Mouse (Mus musculus) lung, embryonic 16.5 days (tissue): ENCODE data around the gene Pde6c. TPM values are rescaled to one million over a fixed set of nuclear protein-coding genes. Genes with fewer than 3 reads are reported as not detected.

Source experiments
- ATAC-seq: fragments of 200-750 bp; cut with Nextera tagmentation; 2 replicates; pipeline ENCODE4 v1.8.0; 2017; ENCODE audit warnings: low read depth, mild to moderate bottlenecking, moderate library complexity
- H3K27ac ChIP-seq: fragments of 300-500 bp; sonication (generic); 2 replicates; pipeline ENCODE4 v1.5.1; 2014; ENCODE audit warnings: mild to moderate bottlenecking, control low read depth, low read length
- H3K27me3 ChIP-seq: fragments of 300-500 bp; sonication (generic); 2 replicates; pipeline ENCODE4 v1.6.1; 2014; ENCODE audit warnings: low read depth, low read length, mixed read lengths; ENCODE audit not compliant: control insufficient read depth, insufficient read depth
- H3K36me3 ChIP-seq: fragments of 300-500 bp; sonication (generic); 2 replicates; pipeline ENCODE4 v1.6.1; 2014; ENCODE audit warnings: low read length; ENCODE audit not compliant: control insufficient read depth, insufficient read depth
- H3K4me1 ChIP-seq: fragments of 300-500 bp; sonication (generic); replicated peaks from 2 replicates; pipeline ENCODE4 v1.6.1; 2014; ENCODE audit warnings: low read length, mixed read lengths; ENCODE audit not compliant: control insufficient read depth, insufficient read depth
- H3K4me2 ChIP-seq: fragments of 300-500 bp; sonication (generic); 2 replicates; pipeline ENCODE4 v1.6.1; 2014; ENCODE audit warnings: low read depth, low read length, control low read depth
- H3K4me3 ChIP-seq: fragments of 300-500 bp; sonication (generic); 2 replicates; pipeline ENCODE4 v1.5.1; 2014; ENCODE audit warnings: mild to moderate bottlenecking, low read length, control low read depth
- H3K9ac ChIP-seq: fragments of 300-500 bp; sonication (generic); 2 replicates; pipeline ENCODE4 v1.6.1; 2014; ENCODE audit warnings: low read length, control low read depth
- H3K9me3 ChIP-seq: fragments of 300-500 bp; sonication (generic); 2 replicates; pipeline ENCODE4 v1.6.1; 2016; ENCODE audit warnings: low read length; ENCODE audit not compliant: control insufficient read depth
- WGBS: fragments of 180-500 bp; shearing (Covaris S2); extraction: QIAGEN DNeasy Blood & Tissue Kit; methylation state at CpG from one replicate; pipeline ENCODE4 v1.1.7; 2014; 5-methylcytosine and 5-hydroxymethylcytosine counted together
- polyA plus RNA-seq: library from polyadenylated mRNA; unstranded; fragments of >200 nt; fragmentation: Nextera tagmentation; extraction: Ambion mirVana; gene quantifications from 2 replicates; pipeline ENCODE4 v1.2.1, GENCODE M21; 2015

Pde6c gene
- polyA plus RNA-seq, 1 experiment from 2014 or later: not detected

DNA sequence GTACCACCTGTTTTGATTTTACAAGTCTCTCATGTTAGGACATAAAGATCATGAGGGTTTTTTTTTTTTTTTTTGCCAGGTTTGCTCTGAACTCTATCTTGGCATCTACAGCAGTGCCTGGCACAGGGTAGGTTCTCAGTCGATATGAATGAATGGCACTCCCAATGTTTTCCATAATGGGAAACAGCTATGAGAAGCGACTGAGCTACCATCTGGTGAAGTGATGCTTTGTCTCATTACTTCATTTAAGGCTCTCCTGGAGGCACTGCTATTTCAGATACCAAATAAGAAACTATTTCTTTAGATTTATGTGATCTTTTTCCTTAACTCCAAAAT is 54.7 kb downstream of the Pde6c start:
- H3K9ac ChIP-seq: no peak overlapping the region
- no peaks in the 10 kb centered on the region for H3K4me1 ChIP-seq
- H3K4me3 ChIP-seq: no peak overlapping the region
- H3K27me3 ChIP-seq: no peaks in the 10 kb centered on the region
- no peaks in the 10 kb centered on the region for H3K9me3 ChIP-seq
- ATAC-seq: no peak
- H3K27ac ChIP-seq: no peak overlapping the region
- H3K4me2 ChIP-seq: no peak overlapping the region
- H3K36me3 ChIP-seq: no peaks in the 10 kb centered on the region
- 84% methylated on average over 2 of the region's 2 CpGs for WGBS

DNA sequence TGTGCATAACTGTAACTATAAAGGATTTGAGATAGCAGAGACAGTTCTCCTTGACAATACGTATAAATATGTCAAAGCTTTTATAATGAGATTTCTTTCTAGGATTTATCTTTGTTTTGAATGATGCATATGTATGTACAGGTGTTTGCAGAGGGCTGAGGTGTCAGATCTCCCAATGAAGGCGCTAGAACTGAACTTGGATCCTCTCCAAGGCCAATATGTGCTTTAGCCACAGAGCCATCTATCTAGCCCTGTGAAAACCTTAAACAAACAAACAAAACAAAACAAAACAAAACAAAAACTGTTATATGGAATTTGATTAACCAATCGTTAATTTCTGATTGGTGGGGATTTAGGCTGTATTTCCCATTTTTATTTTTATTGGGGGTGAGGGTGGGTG is 58.0 kb downstream of the Pde6c start:
- Histone ChIP-seq H3K4me1 (no peaks in the 10 kb centered on the region), H3K9ac (no peak overlapping the region), H3K4me3 (no peak overlapping the region), H3K4me2 (no peak overlapping the region), H3K9me3 (no peaks in the 10 kb centered on the region), H3K36me3 (no peaks in the 10 kb centered on the region), H3K27me3 (no peaks in the 10 kb centered on the region), H3K27ac (no peak overlapping the region)
- ATAC-seq: no peak
- 81% methylated on average over 3 of the region's 3 CpGs for WGBS

DNA sequence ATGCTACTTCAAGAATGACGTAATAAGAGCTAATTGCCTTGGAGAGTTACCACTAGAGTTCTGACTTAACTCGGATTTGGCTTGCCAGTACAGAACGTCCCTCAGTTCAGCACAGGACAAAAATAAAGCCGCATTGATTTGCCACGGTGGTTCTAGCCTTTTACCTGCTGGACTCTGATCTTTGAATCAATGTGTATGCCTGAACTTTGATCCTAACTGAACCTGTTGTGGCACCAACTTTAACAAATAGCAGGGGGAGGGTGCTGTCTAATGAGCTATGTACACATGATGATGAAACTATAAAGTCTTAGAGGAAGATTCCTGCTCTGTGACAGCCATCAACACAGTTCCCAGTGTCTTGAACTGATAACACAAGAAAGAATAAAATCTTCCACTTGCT is 58.9 kb downstream of the Pde6c start:
- Histone ChIP-seq H3K27me3 (no peaks in the 10 kb centered on the region), H3K27ac (no peak overlapping the region), H3K4me2 (no peak overlapping the region), H3K4me1 (no peaks in the 10 kb centered on the region), H3K4me3 (no peak overlapping the region), H3K9ac (no peak overlapping the region), H3K9me3 (no peaks in the 10 kb centered on the region), H3K36me3 (no peaks in the 10 kb centered on the region)
- 79% methylated on average over 5 of the region's 5 CpGs for WGBS
- ATAC-seq: no peak

DNA sequence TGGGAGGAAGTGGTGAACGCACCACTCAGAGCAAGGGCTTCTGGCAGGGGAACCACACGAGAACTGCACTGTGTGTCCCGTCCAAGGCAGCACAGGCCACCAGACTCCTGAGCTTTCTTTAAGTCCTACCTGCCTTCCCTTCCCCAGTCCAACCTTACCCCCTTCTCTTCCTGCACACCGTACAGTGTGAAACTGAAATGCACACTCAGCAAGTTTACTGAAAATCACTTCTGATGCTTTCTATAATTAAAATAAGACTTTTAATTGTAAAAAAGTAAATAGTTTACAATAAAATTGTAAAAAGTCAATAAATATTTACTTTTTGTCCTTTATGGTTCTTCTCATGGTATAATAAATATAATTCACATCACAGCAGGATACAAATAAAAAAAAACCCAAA is 62.7 kb downstream of the Pde6c start:
- Histone ChIP-seq H3K9ac (no peak overlapping the region), H3K9me3 (no peaks in the 10 kb centered on the region), H3K27me3 (no peaks in the 10 kb centered on the region), H3K4me3 (no peak overlapping the region), H3K4me2 (no peak overlapping the region), H3K27ac (no peak overlapping the region), H3K4me1 (no peaks in the 10 kb centered on the region), H3K36me3 (0 out of 2 replicates have a peak, but pooled peaks cover 2% of the 10 kb centered on the region)
- ATAC-seq: no peak
- 92% methylated on average over 4 of the region's 4 CpGs for WGBS

DNA sequence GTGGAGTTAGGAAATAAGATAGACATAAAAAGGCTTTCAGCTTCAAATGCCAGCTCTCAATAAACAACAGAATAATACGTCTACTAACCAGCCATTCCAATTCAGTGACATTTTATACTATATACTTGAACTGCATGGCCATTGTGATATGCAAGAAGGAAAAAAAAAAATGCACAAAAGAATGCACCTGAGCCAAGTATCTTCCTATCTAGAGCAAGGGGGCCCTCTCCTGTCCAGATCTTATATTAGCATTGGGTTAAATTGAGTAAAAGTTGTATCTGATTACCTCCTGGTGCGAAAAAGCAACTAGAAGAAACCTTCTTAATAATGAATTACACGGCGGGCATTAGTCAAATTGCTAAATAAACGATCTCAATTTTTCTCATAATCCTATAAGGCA is 66.2 kb downstream of the Pde6c start:
- peaks cover 7% of the 10 kb centered on the region; the same call in 1 of the 2 replicates for H3K36me3 ChIP-seq
- H3K9me3 ChIP-seq: no peaks in the 10 kb centered on the region
- no peaks in the 10 kb centered on the region for H3K4me1 ChIP-seq
- no peak overlapping the region for H3K4me2 ChIP-seq
- no peak overlapping the region for H3K27ac ChIP-seq
- 84% methylated on average over 5 of the region's 5 CpGs for WGBS
- no peaks in the 10 kb centered on the region for H3K27me3 ChIP-seq
- ATAC-seq: no peak
- no peak overlapping the region for H3K9ac ChIP-seq
- no peak overlapping the region for H3K4me3 ChIP-seq

DNA sequence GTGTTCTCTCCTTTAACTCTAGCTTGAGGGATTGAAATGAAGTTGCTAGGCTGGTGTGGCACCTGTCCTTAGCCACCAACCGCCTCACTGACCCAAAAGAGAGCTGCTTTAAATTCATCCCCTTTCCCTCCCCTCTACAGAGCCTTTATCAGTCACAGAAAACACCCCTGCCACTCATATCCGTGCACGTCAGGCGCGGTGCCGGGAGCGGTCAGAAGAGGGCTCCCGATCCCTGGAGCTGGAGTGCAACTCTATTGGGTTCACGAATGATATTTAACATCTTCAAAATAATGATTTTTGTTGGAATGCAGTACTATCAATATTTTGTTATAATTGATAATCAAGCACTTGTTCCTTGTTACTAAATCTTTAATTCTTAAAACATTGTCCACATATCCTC is 74.1 kb downstream of the Pde6c start:
- no peaks in the 10 kb centered on the region for H3K9me3 ChIP-seq
- ATAC-seq: no peak
- 59% methylated on average over 9 of the region's 9 CpGs for WGBS
- H3K4me1 ChIP-seq: no peaks in the 10 kb centered on the region
- H3K27me3 ChIP-seq: no peaks in the 10 kb centered on the region
- peaks cover 6% of the 10 kb centered on the region for H3K36me3 ChIP-seq
- no peak overlapping the region for H3K27ac ChIP-seq
- no peak overlapping the region for H3K4me2 ChIP-seq
- no peak overlapping the region for H3K9ac ChIP-seq
- no peak overlapping the region for H3K4me3 ChIP-seq

DNA sequence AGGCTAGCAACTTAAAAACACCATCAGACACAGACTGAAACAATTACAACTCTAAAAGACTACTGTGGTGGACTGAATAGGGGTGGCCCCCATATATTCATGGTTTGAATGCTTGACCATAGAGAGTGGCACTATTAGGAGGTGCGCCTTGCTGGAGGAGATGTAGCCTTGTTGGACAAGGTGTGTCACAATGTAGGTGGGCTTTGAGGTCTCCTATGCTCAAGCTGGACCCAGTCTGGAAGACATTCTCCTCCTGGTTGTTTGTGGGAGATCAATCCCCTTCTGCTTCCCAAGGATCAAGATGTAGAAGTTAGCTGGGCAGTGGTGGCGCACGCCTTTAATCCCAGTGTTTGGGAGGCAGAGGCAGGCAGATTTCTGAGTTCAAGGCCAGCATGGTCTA is 85.1 kb downstream of the Pde6c start:
- Histone ChIP-seq H3K9ac (no peak overlapping the region), H3K27me3 (no peaks in the 10 kb centered on the region), H3K36me3 (peaks cover 4% of the 10 kb centered on the region; the same call in 1 of the 2 replicates), H3K4me3 (no peak overlapping the region), H3K4me1 (no peaks in the 10 kb centered on the region), H3K27ac (no peak overlapping the region), H3K4me2 (no peak overlapping the region), H3K9me3 (no peaks in the 10 kb centered on the region)
- 99% methylated on average over 3 of the region's 3 CpGs for WGBS
- no peak for ATAC-seq

DNA sequence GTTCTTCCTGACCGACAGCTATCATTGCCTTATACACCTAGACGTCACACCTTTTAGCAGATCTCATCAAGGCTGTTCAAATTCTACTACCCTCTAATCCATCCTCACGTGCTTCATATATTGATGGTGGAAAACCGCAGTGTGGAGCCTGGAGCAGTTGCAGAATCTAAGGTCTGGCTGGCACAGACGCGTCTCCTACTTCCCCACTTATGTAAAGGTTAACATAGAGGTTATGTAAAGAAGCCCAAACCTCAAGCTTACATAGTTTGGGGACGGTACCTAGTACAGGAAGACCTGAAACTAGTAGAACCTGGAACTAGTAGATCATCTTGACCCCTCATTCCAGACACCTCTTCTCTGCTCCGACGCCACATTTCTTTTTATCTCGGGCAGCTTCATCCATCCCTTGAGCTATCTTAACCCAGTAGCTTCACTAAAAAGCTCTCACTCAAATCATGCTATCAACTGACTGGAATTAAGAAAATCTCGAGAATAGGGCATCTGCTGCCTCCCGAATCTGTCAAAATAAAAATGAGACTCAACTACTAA is 90.8 kb downstream of the Pde6c start:
- Histone ChIP-seq H3K9me3 (no peaks in the 10 kb centered on the region), H3K4me3 (peak overlapping the region; percentile 75), H3K9ac (peak overlapping the region; percentile 86), H3K4me2 (peak overlapping the region; percentile 90), H3K4me1 (peaks cover 5% of the 10 kb centered on the region), H3K36me3 (0 out of 2 replicates have a peak, but pooled peaks cover under 1% of the 10 kb centered on the region), H3K27me3 (no peaks in the 10 kb centered on the region), H3K27ac (peak overlapping the region; percentile 89)
- peak; percentile 32 for ATAC-seq
- 8% methylated on average over 12 of the region's 12 CpGs for WGBS

DNA sequence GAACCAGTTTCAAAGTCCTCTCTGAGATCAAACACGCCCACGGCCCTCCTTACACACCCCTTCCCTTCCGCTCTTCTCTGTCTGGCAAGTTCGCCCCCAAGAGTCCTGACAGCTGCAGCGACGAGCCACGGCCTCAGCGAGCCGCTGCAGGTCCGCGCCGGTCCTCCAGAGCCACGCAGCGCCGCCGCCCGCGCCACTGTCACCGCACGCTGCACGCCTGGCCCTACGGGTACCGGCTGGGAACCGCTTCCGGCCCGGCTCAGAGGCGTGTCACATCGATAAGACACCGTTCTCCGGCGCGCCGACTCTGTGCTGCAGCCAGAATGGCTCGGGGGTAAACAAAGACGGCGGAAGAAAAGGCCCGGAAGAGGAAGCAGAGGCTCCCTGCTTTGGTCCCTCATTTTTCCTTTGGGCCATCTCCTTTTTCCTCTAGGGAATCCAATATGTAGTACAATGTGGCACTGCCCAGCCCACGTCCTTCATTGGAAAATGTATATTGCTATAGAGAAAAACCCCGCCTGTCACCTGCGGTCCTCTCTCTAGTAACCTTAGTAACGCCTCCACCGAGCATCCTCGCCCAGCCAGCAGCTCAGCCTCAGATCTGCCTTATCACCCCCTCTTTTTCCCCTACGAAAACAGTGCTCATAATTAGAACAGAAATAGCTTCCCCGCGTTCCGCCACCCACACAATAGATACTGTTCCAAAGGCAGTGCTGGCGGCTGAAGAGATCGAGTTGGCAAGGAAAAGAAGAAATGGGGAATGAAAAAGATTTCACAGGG is 91.5 kb downstream of the Pde6c start, which contains the start of gene Fra10ac1:
TSS of gene Fra10ac1 (minus strand) at position 252 of the 780 bp plus-strand sequence.
- Histone ChIP-seq H3K27me3 (no peaks in the 10 kb centered on the region), H3K27ac (peak within 1 kb of the TSS; percentile 89)
- under 1% methylated on average over 49 of the region's 49 CpGs for WGBS

More for the DNA sequence above, 91.5 kb downstream of the Pde6c start, which contains the start of gene Fra10ac1:
- Histone ChIP-seq H3K4me2 (peak within 1 kb of the TSS; percentile 90), H3K36me3 (no peaks in the 10 kb centered on the region), H3K4me1 (peaks cover 5% of the 10 kb centered on the region), H3K9me3 (no peaks in the 10 kb centered on the region), H3K4me3 (peak within 1 kb of the TSS; percentile 75), H3K9ac (peak within 1 kb of the TSS; percentile 86)
- peak; percentile 98 for ATAC-seq
